Mouse (Mus musculus): Measurements from ENCODE around the gene Grik5.
A peak's percentile ranks its signal among the peaks of the same experiment; 100 is the strongest.

The Grik5 gene

DNA sequence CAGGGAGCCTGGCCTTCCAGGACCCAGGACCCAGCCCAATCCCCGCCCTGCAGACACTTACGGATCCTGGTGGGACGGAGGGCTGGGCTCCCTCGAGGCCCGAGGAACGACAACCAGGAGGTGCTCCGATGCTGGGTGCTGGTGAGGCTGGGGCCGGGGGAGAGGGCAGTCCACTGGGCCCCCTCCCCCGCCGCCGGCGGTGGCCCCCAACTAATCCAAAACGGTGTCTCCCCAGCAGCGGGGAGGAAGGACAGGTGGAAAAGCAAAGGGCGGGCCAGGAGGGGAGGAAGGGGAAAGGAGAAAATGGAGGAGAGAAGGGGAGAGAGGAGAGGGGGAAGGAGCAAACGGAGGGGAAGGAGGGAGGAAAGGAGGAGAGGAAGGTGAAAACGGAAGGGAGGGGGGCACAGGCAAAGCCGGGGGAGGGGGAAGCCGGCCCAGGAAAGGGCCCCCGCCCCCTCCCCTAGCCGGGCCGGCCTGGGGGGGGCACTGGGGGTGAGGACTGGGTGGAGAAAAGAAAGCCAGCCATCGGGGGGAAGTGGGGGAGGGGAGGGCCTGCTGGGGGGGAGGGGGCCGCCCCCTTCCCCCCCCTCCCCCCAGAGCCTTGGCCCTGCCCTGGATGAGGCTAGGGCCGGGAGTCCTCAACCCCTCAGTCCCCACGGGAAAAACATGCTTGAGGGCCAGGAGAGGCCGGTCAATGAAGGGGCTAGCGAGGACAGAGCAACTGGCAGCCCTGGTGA is at the start of gene Grik5, which contains the start of gene Zfp574:
Grik5 (minus strand) TSS at position 368 of the 737 bp plus-strand sequence.
Zfp574 (plus strand) TSS at position 589 of the 737 bp plus-strand sequence.
- DNase-seq (ENCODE audit: low read depth, low spot score) = no peak

DNA sequence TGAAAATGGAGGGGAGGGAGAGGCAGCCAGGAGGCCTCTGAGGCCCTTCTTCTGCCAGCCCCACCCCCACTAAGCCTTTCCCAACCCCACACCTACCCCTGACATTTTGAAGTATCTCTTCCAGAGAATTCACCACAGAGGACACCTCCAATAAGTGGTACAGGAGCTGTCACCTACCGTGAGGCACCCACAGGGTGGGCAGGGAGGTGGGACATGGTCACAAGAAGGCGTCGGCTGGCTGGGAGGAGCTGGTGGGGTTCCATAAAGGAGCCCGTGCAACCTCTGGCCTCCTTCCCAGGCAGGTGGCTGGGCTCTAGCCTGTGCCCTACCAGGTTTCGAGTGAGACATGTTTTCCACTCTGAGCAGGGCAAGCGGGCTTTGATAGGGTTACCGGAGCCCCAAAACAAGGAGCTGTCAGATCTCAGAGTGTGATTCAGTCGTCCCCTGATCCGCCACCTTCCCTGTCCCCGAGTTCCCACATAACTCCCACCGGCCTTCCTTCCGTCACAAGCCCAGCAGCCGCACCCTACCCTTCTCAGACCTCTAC is 49.2 kb upstream of the Grik5 start:
- DNase-seq (ENCODE audit: low read depth, low spot score) = no peak

DNA sequence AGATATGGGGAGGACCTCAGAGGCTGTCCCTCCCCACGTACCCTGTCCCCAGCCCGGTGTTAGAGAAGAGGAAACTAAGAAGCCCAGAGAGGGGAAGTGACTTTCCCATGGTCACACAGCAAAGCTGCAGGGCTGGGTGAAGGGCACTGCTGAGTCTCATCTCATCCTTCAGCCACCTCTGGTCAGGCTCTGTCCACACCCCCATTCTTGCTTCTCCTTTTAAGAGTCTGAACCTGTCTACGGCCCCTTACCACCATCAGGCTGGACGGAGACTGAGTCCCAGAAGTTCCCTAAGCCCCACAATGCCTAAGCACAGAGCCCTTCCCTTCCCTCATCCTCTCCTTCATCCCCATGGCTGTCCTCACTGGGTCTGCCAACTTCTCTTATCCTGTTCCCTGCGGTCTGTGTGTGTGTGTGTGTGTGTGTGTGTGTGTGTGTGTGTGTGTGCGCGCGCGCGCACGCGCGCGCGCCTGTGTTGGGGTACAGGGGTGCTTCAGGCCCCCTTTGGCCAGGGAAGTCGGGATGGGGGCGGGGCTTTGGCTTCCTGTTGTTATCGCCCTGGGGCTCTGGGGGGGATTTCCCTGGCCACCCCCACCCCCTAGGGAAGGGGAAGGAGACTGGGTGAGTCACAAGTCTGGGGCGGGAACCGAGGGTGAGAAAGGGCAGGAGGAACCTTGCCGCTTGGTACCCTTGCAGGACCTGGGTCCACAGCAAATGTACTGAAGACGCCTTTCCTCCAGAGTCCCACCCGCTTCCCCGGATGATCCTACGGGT is 48.1 kb upstream of the Grik5 start:
- no peak for DNase-seq (ENCODE audit: low read depth, low spot score)

DNA sequence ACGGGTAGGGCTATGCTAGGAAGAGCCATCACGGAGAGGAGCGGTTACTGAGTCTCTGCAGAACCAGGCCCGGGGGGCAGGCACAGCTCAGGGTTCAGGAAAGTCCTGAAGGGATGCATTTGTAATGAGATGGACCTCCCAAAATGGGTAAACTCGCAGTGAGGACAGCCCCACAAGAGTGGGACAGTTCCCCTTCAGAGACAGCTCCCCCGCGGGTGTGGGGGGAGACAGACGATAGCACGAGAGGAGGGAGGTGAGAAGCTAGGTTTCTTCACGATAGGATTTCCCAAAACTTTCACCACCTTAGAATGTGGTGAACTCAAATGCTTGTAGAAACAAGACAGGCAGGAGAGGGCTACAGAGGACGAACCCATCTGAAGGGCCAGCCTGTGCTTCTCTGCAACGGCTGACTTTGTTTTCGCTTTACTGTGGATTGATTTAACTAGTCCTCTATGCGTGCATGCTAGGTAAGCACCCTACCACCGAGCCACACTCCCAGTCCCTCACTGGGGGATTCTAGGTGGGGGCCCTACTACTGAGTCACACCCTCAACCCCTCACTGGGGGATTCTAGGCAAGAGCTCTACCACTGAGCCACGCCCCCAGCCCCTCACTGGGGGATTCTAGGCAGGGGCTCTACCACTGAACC is 40.9 kb upstream of the Grik5 start:
- no peak for DNase-seq (ENCODE audit: low read depth, low spot score)

DNA sequence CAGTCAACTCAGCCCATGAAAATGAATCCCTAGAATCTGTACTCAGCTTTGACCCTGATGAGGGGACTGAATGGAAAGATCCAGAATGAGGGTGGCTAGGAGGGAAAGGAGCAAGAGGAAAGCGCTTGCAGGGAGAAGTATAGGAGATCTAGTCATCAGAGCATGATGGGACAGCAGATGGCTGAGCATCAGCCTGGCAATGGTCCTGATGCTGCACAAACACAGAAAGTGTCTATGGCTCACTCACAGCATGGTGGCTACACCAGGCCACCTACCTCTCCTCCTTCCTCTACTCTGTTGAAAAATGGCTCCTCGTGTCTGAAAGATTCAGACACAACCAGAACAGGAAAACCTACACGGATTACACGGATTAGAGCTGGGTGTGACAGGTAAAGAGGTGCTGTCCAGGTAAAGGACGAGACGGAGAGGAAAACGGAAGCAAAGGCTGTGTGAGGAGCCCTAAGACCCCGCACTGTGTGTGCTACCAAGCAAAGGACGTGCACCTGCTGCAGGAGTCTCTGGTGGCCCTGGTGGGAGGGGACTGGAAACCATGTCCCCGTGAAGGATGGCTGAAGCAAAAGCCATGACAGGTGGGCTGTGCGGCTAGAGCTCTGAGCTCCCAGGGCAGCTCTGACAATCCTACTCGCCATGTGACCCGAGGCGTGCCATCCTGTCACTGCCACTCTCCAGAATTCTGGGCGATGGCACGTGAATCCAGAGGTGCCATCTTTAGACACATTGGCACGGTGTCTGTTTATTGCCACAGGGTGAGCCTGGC is 40.2 kb upstream of the Grik5 start:
- no peak for DNase-seq (ENCODE audit: low read depth, low spot score)

DNA sequence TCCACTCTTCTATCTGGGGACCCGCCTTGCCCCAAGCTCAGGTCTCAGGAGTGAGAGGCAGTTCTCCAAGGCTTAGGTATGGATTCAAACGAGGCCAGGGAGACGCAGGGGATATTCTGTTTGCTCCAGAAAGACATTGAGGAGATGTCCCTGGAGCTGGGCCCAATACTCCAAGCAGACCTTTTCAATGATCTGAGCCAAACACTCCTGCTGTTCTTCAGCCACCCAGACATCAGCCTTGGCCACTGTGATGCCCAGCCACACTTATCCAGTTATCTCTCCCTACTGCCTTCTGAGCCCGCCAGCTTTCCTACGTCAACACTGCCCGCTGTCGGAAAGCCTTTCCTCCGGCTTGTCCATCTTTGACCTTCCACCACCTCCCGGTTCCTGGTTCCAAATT is 38.2 kb upstream of the Grik5 start:
- no peak for DNase-seq (ENCODE audit: low read depth, low spot score)

DNA sequence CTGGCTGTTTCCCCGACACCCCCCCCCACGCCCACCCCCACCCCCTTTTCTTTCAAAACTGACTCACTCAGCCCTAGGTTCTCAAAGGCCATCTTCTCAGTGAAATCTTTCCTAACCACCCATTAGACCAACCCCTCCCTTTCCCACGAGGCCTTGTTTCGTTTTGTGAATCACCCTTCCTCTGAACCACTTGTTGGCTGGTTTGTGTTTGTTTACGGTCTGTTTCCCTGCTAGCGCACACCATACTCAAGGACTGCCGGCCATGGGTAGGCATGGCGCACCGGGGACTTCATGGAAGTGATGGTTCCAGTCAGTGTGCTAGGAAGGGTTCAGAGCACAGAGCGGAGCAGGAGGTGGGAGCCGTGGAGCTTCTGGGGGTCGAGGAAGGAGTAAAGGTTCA is 37.2 kb upstream of the Grik5 start:
- no peak for DNase-seq (ENCODE audit: low read depth, low spot score)

DNA sequence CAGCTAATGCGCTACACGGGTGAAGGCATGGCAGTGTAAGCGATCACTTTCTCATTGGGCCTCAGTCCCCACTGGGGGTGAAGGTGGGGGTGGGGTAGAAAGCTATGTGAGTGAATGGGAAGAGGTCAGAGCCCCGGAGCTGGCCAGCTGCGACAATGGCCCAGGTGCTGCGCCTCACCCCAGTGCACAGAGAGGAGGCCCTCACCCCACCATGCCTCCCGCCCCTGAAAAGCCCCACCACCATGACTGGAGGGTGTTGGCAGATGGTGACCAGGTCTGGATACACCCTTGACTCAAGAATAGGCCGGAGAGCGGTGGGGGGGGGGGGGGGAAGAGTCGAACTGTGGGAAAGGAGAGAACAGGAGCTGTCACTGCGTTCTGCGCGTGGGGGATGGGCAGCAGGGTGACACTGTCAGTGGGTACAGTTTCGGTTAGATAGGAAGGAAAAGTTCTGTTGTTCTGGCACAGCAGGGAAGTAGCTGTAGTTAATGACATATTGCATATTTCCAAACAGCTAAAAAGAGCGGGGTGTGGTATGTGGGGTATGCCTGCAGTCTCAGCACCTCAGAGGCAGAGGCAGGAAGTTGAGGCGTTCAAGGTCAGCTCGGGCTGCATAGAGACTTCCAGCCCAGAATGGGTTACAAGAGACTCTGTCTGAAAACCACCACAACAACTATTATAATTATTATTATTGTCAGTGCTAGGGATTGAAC is 34.8 kb upstream of the Grik5 start:
- DNase-seq (ENCODE audit: low read depth, low spot score) = peak; percentile 38

DNA sequence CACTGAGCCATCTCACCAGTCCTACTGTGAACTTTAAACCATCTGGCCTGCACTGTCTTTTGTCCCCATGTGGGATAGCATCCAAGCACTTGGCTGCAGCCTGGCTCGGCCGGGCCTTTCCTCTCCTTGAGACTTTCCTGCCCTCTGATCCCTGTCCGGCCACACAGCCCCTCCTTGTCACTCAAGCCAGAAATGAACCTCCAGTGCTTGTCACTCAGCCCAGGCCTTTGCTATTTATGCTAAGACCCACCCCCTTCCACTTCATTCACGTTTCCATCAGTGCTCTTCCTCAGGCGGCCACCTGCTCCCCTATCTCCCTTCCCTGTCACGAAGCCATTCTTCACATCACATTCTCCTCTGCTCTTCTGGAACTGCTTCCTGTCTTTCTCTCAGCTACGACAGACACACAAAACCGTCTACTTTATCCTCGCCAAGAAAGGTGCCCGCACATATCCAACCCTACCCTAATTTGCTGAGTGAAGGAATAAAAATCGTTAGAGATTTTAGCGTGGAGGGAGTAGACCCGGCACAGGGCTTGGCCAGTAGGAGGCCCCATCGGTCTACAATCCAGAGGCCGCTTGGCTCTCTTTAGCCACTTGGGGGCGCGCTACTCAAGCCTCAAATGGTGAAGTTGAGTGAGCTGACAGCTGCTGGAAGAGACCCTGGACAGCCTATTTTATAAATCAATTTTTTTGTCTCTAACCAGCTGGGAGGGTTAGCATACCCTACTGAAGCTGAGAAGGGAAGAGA is 33.4 kb upstream of the Grik5 start:
- DNase-seq (ENCODE audit: low read depth, low spot score) = peak; percentile 80

GRCm38 (mm10) chr7:25099581-25099980 is 27.4 kb upstream of the Grik5 start:
- DNase-seq (ENCODE audit: low read depth, low spot score) = peak; percentile 81

- DNase-seq (ENCODE audit: low read depth, low spot score) = no peak
Observed at GRCm38 (mm10) chr7:25098169-25098568, 26.0 kb upstream of the Grik5 start.

DNA sequence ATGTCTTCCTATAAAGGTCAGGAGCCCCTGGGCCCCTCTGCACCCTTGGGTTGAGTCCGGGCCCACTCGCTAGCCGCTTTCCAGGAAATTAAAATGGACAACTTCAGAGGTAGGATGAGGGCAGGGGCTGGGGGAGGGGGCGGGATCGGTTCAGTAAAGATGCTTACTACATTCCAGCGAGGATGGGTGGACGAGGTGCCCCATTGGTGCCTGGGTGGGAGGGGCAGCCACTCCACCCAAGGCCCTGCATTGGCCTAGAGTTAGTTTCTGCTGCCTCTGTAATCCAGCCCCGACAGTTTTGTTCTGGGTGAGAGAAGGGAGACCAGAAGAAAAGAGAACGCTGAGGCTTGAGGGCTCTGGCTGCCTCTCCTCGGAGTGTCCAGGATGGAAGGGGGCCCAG is 17.7 kb upstream of the Grik5 start:
- DNase-seq (ENCODE audit: low read depth, low spot score) = no peak

DNA sequence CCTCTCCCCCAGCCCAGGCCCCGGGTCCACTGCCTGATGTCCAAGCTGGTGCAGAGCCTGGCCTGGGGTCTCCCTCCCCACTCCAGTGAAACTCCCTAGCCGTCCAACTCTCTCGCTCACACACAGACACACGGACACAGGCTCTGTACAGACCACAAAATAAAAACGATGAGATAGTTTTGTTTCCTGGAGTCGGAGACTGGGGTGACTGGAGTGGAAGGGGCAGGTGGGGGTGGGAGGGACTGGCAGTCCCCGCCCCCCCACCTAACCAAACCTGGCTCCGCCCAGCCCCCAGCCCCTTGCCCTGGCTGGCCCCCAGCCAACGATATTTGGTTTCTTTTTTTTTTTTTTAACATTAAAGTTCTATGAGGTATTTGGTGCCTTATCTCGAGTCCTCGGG is 16.8 kb upstream of the Grik5 start:
- no peak for DNase-seq (ENCODE audit: low read depth, low spot score)

GRCm38 (mm10) chr7:25088531-25088930 is 16.4 kb upstream of the Grik5 start:
- DNase-seq (ENCODE audit: low read depth, low spot score) = peak; percentile 58

DNA sequence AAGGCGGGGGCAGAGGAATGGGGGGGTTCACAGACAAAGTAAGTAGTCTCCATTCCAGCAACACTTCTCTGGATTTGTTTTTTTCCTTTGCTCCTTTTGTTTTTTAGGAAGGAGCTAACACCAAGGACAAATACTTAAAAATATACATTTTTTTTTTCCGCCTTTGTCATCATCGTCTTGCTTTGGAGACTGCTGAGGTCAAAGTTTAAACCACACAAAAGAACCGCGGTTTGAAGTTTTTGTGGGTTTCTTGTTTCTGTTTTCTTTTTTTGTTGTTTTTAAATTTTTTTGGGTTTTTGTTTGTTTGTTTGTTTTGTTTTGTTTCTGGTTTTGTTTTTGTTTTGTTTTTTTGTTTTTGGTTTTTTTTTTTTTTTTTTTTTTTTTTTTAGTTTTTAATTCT is 15.8 kb upstream of the Grik5 start:
- DNase-seq (ENCODE audit: low read depth, low spot score) = no peak

- DNase-seq (ENCODE audit: low read depth, low spot score) = no peak
Observed at GRCm38 (mm10) chr7:25087256-25087912, 15.2 kb upstream of the Grik5 start.

DNA sequence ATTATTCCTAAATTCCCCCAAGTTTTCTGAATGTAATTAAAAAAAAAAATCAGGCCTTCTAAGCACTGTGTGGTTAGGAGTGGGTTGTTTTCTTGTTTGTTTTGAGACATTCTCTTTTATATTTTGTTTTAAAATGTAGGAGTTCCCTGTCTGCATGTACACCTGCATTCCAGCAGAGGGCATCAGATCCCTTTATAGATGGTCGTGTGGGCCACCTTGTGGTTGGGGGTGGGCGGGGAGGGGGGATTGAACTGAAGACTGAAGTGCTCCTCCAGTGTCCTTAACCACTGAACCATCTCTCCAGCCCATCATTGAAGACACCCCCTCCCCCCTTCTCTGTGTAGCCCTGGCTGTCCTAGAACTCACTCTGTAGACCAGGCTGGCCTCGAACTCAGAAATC is 14.5 kb upstream of the Grik5 start:
- DNase-seq (ENCODE audit: low read depth, low spot score) = peak; percentile 77

DNA sequence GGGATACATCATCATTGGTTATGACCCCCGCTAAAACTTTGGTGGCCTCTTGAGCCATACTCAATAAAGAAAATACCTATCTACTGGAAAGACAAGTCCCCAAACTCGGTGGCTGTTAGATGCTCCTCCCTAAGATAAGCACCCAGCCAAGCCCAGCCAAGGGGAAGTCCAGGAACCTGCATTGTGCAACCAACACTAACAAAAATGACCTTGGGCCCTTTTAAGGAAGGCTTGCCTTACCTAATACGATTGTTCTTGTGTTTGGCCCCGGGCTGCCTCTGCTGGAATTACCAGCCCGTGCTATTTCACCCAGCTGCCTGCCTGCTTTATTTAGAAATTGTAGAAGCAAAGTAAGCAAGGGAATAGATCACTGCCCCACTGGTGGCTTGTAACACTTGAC is 12.5 kb upstream of the Grik5 start:
- no peak for DNase-seq (ENCODE audit: low read depth, low spot score)

DNA sequence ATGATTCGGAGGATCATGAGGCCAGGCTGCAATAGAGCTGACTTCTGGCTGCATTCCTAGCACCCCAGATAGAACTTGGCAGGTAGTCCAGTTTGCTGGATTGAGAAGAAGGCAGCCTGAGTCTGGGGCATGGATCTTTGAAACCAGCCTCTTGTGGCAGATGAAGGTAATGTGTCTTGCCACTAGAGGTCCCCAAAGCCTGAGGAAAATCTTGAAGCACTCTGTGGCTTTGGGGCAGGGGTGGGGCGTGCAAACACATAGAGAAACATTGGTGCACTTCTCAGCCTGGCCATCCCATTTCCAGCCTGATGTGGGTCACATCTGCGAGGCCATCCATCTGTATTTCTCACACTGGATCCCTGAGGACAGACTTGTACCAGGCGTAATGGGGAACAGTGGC is 10.4 kb upstream of the Grik5 start:
- peak; percentile 86 for DNase-seq (ENCODE audit: low read depth, low spot score)

- no peak for DNase-seq (ENCODE audit: low read depth, low spot score)
Observed at GRCm38 (mm10) chr7:25080431-25080830, 8.3 kb upstream of the Grik5 start.

All from ES-CJ7 (cell line).